Mouse (Mus musculus): ENCODE measurements around the gene Zcchc24. TPM values are rescaled to one million over a fixed set of nuclear protein-coding genes. Genes with fewer than 3 reads are reported as not detected.

Zcchc24 gene
- total and polyA plus RNA-seq, 3 experiments, result 0.05 TPM; not detected in 2

DNA sequence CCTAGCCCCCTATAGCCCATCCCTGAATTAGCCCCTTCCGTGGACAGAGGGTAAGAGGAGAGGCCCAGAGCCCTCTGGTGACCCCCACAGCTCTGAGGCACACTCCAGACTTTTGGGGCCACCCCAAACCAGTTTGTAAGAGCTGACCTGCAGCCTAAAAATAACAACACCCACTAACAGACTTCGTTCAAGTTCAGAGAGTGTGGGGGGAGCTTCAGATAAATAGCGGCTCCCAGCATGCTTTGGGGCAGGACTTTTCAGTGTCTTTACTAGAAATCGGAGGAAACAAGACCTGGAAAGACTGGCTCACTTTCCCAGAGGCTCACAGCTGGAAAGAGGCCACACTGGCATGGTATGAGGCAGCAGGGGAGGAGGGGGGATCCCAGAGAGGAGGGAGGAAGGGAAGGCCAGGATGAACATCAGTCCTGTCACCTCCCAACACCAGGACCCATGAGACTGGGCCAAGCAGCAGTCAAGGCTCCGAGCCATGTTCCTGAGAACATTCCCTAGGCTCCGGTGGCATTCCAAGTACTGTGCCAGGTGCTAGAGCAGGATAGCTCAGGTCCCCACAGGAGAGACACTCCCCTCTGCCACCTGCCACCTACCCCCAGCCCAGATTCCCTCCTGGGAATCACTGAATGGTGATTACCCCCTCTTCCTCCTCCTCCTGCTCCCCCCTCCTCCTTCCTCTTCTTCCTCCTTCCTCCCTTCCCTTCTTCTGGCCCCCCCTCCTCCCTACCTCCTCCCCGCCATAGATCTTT lies 20.7 kb downstream of the Zcchc24 start:
- Histone ChIP-seq H3K9me3 (replicated peaks) (no peaks in the 10 kb centered on the region), H3K4me1 (ENCODE audit: insufficient read depth, low read depth, low read length) (no peaks in the 10 kb centered on the region), H3K36me3 (replicated peaks) (no peaks in the 10 kb centered on the region), H3K4me3 (ENCODE audit: low read depth, low read length) (no peak overlapping the region), H3K27me3 (ENCODE audit: insufficient read depth, low read length) (peaks cover 4% of the 10 kb centered on the region; the same call in 1 of the 2 replicates)
- no peak for TF ChIP-seq GATA2 (IDR thresholded peaks at IDR 0.05; ENCODE audit: borderline replicate concordance, low read depth, low read length)
- no peak for TF ChIP-seq CTCF (IDR thresholded peaks at IDR 0.05; ENCODE audit: low read depth, low read length)
- TF ChIP-seq GATA1 (IDR thresholded peaks at IDR 0.05; ENCODE audit: borderline replicate concordance, low read length), result no peak
- no peak for TF ChIP-seq TAL1 (conservative IDR thresholded peaks at IDR 0.05; ENCODE audit: low read depth, low read length)
- TF ChIP-seq POLR2AphosphoS5 (IDR thresholded peaks at IDR 0.05; ENCODE audit: insufficient replicate concordance, low read depth, low read length), result no peak
- ATAC-seq (ENCODE audit: extremely low read depth, insufficient number of reproducible peaks, low FRiP score, poor library complexity, severe bottlenecking), result no peak
- no peak for DNase-seq (ENCODE audit: low spot score)

DNA sequence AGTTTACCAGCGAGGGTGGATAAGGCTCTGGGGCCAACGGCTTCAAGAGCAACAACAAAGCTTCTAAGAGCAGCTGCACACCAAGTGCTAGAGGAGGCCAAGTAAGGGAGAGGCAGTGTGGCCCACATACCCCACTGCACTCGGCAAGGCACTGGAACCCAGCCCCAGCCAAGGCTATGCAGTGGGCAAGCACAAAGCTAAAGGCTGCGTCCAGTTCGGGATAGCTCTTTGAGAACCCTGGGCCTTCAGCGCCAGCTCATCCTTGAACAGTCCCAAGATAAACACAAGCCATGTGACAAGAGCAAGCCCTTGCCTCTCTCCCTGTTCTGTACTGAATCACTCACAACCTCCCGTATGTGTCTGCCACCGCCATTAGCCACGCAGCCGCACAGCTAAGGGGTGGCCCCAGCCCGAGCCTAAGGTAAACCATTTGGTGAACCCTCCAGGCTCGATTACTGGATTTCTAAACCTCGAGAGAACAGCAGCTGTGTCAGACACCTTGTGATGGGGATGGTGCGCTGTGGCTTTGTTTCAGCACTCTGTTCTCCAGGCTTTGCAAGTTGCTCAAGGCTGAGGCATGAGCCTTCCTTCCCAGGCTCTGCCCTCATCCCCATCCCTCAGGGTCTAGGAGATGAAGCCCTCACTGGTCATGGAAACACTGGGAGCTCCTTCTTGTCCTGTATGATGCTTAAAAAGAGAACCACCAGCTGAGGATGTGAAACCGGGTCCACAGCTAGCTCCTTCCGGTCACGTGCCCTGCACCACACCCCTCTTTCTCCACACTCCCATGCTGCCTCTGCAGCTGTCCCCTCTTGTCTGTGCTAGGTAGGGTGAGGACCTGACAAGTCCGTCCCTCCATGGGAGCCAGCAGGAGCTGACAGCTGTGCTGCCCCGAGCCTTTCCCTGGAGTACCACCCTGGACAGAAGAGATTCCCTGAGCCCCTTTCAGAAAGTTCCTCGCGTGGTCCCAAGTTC lies 21.6 kb downstream of the Zcchc24 start:
- Histone ChIP-seq H3K36me3 (replicated peaks) (no peaks in the 10 kb centered on the region), H3K4me3 (ENCODE audit: low read depth, low read length) (no peak overlapping the region), H3K4me1 (ENCODE audit: insufficient read depth, low read depth, low read length) (no peaks in the 10 kb centered on the region), H3K9me3 (replicated peaks) (no peaks in the 10 kb centered on the region), H3K27me3 (ENCODE audit: insufficient read depth, low read length) (peaks cover 2% of the 10 kb centered on the region; the same call in 1 of the 2 replicates)
- no peak for TF ChIP-seq POLR2AphosphoS5 (IDR thresholded peaks at IDR 0.05; ENCODE audit: insufficient replicate concordance, low read depth, low read length)
- TF ChIP-seq GATA1 (IDR thresholded peaks at IDR 0.05; ENCODE audit: borderline replicate concordance, low read length), result no peak
- no peak for TF ChIP-seq GATA2 (IDR thresholded peaks at IDR 0.05; ENCODE audit: borderline replicate concordance, low read depth, low read length)
- TF ChIP-seq CTCF (IDR thresholded peaks at IDR 0.05; ENCODE audit: low read depth, low read length), result no peak
- no peak for TF ChIP-seq TAL1 (conservative IDR thresholded peaks at IDR 0.05; ENCODE audit: low read depth, low read length)
- ATAC-seq (ENCODE audit: extremely low read depth, insufficient number of reproducible peaks, low FRiP score, poor library complexity, severe bottlenecking) (no peak), DNase-seq (ENCODE audit: low spot score) (no peak)

DNA sequence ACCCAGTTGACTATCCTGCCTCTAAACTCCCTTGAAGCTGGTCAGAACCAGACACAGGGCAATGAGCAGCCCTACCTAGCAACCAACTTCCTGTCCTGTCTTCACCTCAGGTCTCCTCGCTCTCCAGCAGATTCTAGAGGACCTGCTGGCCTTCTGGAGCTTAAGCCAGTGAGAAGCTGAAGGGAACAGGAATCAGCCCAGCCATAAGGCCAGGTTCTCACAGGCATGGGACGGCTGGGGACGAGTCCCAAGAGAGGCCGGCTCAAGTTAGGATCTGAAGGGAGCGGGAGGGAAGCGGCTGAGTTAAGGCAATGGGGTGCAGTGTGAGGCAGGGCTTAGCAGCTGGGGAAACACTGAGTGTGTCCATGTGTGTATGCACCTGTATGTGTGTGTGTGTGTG lies 22.5 kb downstream of the Zcchc24 start:
- no peak for TF ChIP-seq TAL1 (conservative IDR thresholded peaks at IDR 0.05; ENCODE audit: low read depth, low read length)
- no peak for TF ChIP-seq GATA1 (IDR thresholded peaks at IDR 0.05; ENCODE audit: borderline replicate concordance, low read length)
- no peak for TF ChIP-seq POLR2AphosphoS5 (IDR thresholded peaks at IDR 0.05; ENCODE audit: insufficient replicate concordance, low read depth, low read length)
- TF ChIP-seq GATA2 (IDR thresholded peaks at IDR 0.05; ENCODE audit: borderline replicate concordance, low read depth, low read length), result no peak
- TF ChIP-seq CTCF (IDR thresholded peaks at IDR 0.05; ENCODE audit: low read depth, low read length), result no peak
- no peak overlapping the region for H3K4me3 ChIP-seq (ENCODE audit: low read depth, low read length)
- H3K27me3 ChIP-seq (ENCODE audit: insufficient read depth, low read length), result peaks cover 2% of the 10 kb centered on the region; the same call in 1 of the 2 replicates
- no peak for ATAC-seq (ENCODE audit: extremely low read depth, insufficient number of reproducible peaks, low FRiP score, poor library complexity, severe bottlenecking)
- no peaks in the 10 kb centered on the region for H3K4me1 ChIP-seq (ENCODE audit: insufficient read depth, low read depth, low read length)
- no peaks in the 10 kb centered on the region for H3K9me3 ChIP-seq (replicated peaks)
- DNase-seq (ENCODE audit: low spot score), result no peak
- H3K36me3 ChIP-seq (replicated peaks), result no peaks in the 10 kb centered on the region

DNA sequence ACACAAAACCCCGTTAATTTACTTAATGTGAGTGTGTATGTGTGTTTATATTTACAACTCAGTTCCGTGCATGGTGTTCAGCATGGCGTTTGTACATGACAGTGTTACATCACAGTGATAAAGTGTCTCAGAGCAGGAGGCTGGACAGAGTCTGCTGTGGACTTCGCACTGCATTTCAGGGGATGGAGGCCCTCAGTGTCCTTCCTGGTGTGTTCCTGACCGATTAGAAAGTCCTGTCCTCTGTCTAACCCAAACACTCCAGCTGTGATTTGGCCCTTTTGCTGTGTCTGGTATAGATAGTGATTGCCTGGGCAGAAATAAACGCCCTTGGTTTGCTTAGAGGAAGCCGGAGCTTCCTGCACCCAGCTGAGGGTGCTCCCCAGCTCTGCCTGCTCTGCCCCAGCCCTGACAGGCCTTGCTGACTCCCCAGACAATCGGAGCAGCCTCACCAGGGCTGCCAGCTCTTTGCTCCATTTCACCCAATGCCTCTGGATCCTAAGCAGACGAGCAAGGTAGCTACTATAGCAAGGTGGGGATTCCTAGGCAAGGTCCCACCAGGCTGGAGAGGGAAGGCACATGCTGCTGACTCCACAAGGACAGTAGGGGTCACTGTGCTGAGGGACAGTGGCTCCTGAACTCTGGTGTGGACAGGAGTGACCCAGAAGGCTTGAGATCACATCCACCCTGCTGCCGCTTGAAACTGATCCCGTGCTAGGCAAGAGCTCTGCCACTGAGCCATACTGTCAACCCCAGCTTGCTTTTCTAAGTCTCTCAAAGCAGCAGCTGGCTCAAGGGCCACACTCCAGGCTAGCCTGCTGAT lies 23.3 kb downstream of the Zcchc24 start:
- peaks cover 2% of the 10 kb centered on the region; the same call in 1 of the 2 replicates for H3K27me3 ChIP-seq (ENCODE audit: insufficient read depth, low read length)
- ATAC-seq (ENCODE audit: extremely low read depth, insufficient number of reproducible peaks, low FRiP score, poor library complexity, severe bottlenecking) (no peak), DNase-seq (ENCODE audit: low spot score) (no peak)

DNA sequence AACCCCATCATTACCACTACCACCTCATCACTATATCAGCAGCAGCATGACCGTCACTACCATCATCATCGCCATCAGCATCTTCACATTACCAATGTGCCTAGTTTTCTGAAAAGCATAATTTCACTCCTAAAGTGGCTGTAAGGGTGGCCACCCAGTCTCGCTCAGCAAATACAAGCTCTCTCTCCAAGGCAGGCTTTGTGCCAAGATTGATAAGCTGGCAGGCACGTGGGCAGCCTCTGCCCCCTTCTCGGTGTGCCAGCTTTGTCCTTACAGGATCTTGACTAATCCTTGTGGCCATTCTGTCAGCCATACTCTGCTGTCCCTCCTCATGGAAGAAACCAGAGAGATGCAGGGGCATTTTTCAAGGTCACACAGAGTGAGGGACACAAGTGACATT lies 25.9 kb downstream of the Zcchc24 start:
- Histone ChIP-seq H3K4me1 (ENCODE audit: insufficient read depth, low read depth, low read length) (no peaks in the 10 kb centered on the region), H3K27me3 (ENCODE audit: insufficient read depth, low read length) (peaks cover 3% of the 10 kb centered on the region; the same call in 1 of the 2 replicates), H3K36me3 (replicated peaks) (no peaks in the 10 kb centered on the region), H3K9me3 (replicated peaks) (no peaks in the 10 kb centered on the region), H3K4me3 (ENCODE audit: low read depth, low read length) (no peak overlapping the region)
- TF ChIP-seq GATA1 (IDR thresholded peaks at IDR 0.05; ENCODE audit: borderline replicate concordance, low read length), result no peak
- no peak for TF ChIP-seq CTCF (IDR thresholded peaks at IDR 0.05; ENCODE audit: low read depth, low read length)
- no peak for ATAC-seq (ENCODE audit: extremely low read depth, insufficient number of reproducible peaks, low FRiP score, poor library complexity, severe bottlenecking)
- DNase-seq (ENCODE audit: low spot score), result no peak

More for the DNA sequence above, 23.3 kb downstream of the Zcchc24 start:
- Histone ChIP-seq H3K9me3 (replicated peaks) (no peaks in the 10 kb centered on the region), H3K36me3 (replicated peaks) (no peaks in the 10 kb centered on the region), H3K4me3 (ENCODE audit: low read depth, low read length) (no peak overlapping the region), H3K4me1 (ENCODE audit: insufficient read depth, low read depth, low read length) (no peaks in the 10 kb centered on the region)
- TF ChIP-seq GATA2 (IDR thresholded peaks at IDR 0.05; ENCODE audit: borderline replicate concordance, low read depth, low read length), result no peak
- no peak for TF ChIP-seq GATA1 (IDR thresholded peaks at IDR 0.05; ENCODE audit: borderline replicate concordance, low read length)
- no peak for TF ChIP-seq CTCF (IDR thresholded peaks at IDR 0.05; ENCODE audit: low read depth, low read length)
- no peak for TF ChIP-seq POLR2AphosphoS5 (IDR thresholded peaks at IDR 0.05; ENCODE audit: insufficient replicate concordance, low read depth, low read length)
- no peak for TF ChIP-seq TAL1 (conservative IDR thresholded peaks at IDR 0.05; ENCODE audit: low read depth, low read length)

Data from G1E (cell line).